Mouse (Mus musculus) hindbrain, postnatal 0 days (tissue): Measurements from ENCODE around the gene Rdm1. TPM values are rescaled to one million over a fixed set of nuclear protein-coding genes. Genes with fewer than 3 reads are reported as not detected.
"Not testable (repeated sequence)": the region's sequence is repeated elsewhere in the genome, so short reads cannot be mapped to it uniquely, and the experiment has no call there.

Source experiments
- ATAC-seq: fragments of 200-750 bp; cut with Nextera tagmentation; 2 replicates; pipeline ENCODE4 v1.8.0; 2017; ENCODE audit warnings: mild to moderate bottlenecking, moderate TSS enrichment, moderate library complexity
- DNase-seq: peaks from one replicate; pipeline ENCODE4 v3.0.0-alpha.2; 2015; ENCODE audit warnings: low spot score
- H3K27ac ChIP-seq: fragments of 300-500 bp; sonication (generic); 2 replicates; pipeline ENCODE4 v1.5.1; 2014; ENCODE audit warnings: mild to moderate bottlenecking
- H3K27me3 ChIP-seq: fragments of 300-500 bp; sonication (generic); 2 replicates; pipeline ENCODE4 v1.6.1; 2014; ENCODE audit warnings: low read length, mixed read lengths; ENCODE audit not compliant: insufficient read depth
- H3K36me3 ChIP-seq: fragments of 300-500 bp; sonication (generic); 2 replicates; pipeline ENCODE4 v1.6.1; 2014; ENCODE audit warnings: low read length, mixed read lengths; ENCODE audit not compliant: insufficient read depth
- H3K4me1 ChIP-seq: fragments of 300-500 bp; sonication (generic); 2 replicates; pipeline ENCODE4 v1.6.1; 2014; ENCODE audit warnings: antibody characterized with exemption, low read length, mixed read lengths; ENCODE audit not compliant: insufficient read depth
- H3K4me2 ChIP-seq: fragments of 300-500 bp; sonication (generic); 2 replicates; pipeline ENCODE4 v1.6.1; 2014; ENCODE audit warnings: low read depth, mild to moderate bottlenecking, low read length, moderate library complexity, mixed read lengths
- H3K4me3 ChIP-seq: fragments of 300-500 bp; sonication (generic); 2 replicates; pipeline ENCODE4 v1.5.1; 2014; ENCODE audit warnings: low read length
- H3K9ac ChIP-seq: fragments of 300-500 bp; sonication (generic); replicated peaks from 2 replicates; pipeline ENCODE4 v1.6.1; 2014; ENCODE audit warnings: mild to moderate bottlenecking, low read length, moderate library complexity, mixed read lengths
- H3K9me3 ChIP-seq: fragments of 300-500 bp; sonication (generic); 2 replicates; pipeline ENCODE4 v1.6.1; 2016; ENCODE audit warnings: low read length, mixed read lengths
- CTCF ChIP-seq: IDR thresholded peaks from 2 replicates; pipeline ENCODE4 v1.5.1; 2016; ENCODE audit warnings: antibody characterized with exemption, control low read depth, low read depth
- WGBS: fragments of 180-500 bp; shearing (Covaris S2); extraction: QIAGEN DNeasy Blood & Tissue Kit; methylation state at CpG from one replicate; pipeline ENCODE4 v1.1.7; 2014; 5-methylcytosine and 5-hydroxymethylcytosine counted together
- polyA plus RNA-seq: library from polyadenylated mRNA; unstranded; fragments of >200 nt; fragmentation: Nextera tagmentation; extraction: Ambion mirVana; gene quantifications from 2 replicates; pipeline ENCODE4 v1.2.1, GENCODE M21; 2015
- total RNA-seq: library from RNA; depleted of rRNA; stranded (reverse); fragments of >200 nt; gene quantifications from 2 replicates; pipeline ENCODE4 v1.2.3, GENCODE M21; 2014

Rdm1 gene
- total and polyA plus RNA-seq, 2 experiments from 2014 or later: 13.8 to 15.2 TPM

GRCm38 (mm10) chr11:101645411-101646282, 18.7 kb downstream of the Rdm1 start:
- ATAC-seq: peak; percentile 82
- Histone ChIP-seq H3K27ac (peak overlapping the region; percentile 94), H3K4me2 (peak overlapping the region; percentile 46), H3K4me3 (peak overlapping the region; percentile 24), H3K9ac (peak overlapping the region; percentile 54; the same call in 1 of the 2 replicates)
- H3K4me1 ChIP-seq, H3K36me3 ChIP-seq, H3K27me3 ChIP-seq, H3K9me3 ChIP-seq: not testable (repeated sequence)
- WGBS: under 1% methylated on average over 43 of the region's 56 CpGs
- DNase-seq: peak; percentile 89
- peak; percentile 7; the same call in 1 of the 2 replicates for TF ChIP-seq CTCF

- not testable (repeated sequence) for H3K36me3 ChIP-seq, ATAC-seq, H3K27me3 ChIP-seq, H3K9me3 ChIP-seq, H3K4me1 ChIP-seq, DNase-seq
- WGBS: 10% methylated on average over 14 of the region's 16 CpGs
- H3K4me2 ChIP-seq: peak overlapping the region; percentile 46
- H3K4me3 ChIP-seq: peak overlapping the region; percentile 24
- peak overlapping the region; percentile 94 for H3K27ac ChIP-seq
- peak overlapping the region; percentile 54; the same call in 1 of the 2 replicates for H3K9ac ChIP-seq
Measured at GRCm38 (mm10) chr11:101646283-101646794, 19.3 kb downstream of the Rdm1 start.

GRCm38 (mm10) chr11:101647093-101647492, 20.1 kb downstream of the Rdm1 start:
- H3K27ac ChIP-seq, H3K36me3 ChIP-seq, H3K4me2 ChIP-seq, H3K4me1 ChIP-seq, H3K4me3 ChIP-seq, H3K27me3 ChIP-seq, DNase-seq, H3K9ac ChIP-seq, ATAC-seq, H3K9me3 ChIP-seq: not testable (repeated sequence)
- WGBS: 94% methylated on average over 10 of the region's 10 CpGs

- H3K4me1 ChIP-seq: peaks cover 6% of the 10 kb centered on the region; the same call in 1 of the 2 replicates
- no peaks in the 10 kb centered on the region for H3K27me3 ChIP-seq
- TF ChIP-seq CTCF: no peak
- ATAC-seq (no peak), DNase-seq (no peak)
- H3K9me3 ChIP-seq: no peaks in the 10 kb centered on the region
- H3K36me3 ChIP-seq: no peaks in the 10 kb centered on the region
- no peak overlapping the region for H3K4me3 ChIP-seq
- H3K4me2 ChIP-seq: no peak overlapping the region
- no peak overlapping the region for H3K27ac ChIP-seq
- H3K9ac ChIP-seq: no peak overlapping the region
- 91% methylated on average over 4 of the region's 4 CpGs for WGBS
Measured at GRCm38 (mm10) chr11:101656356-101656755, 29.4 kb downstream of the Rdm1 start.

- DNase-seq: no peak
Measured at GRCm38 (mm10) chr11:101657528-101657885, 30.5 kb downstream of the Rdm1 start.

GRCm38 (mm10) chr11:101657886-101658750, 31.1 kb downstream of the Rdm1 start:
- H3K4me2 ChIP-seq: peak overlapping the region; percentile 39
- H3K4me3 ChIP-seq: peak overlapping the region; percentile 25; the same call in 1 of the 2 replicates
- DNase-seq: peak; percentile 91
- H3K27ac ChIP-seq: peak overlapping the region; percentile 97
- H3K9ac ChIP-seq: peak overlapping the region; percentile 67
- not testable (repeated sequence) for H3K36me3 ChIP-seq, H3K9me3 ChIP-seq, H3K27me3 ChIP-seq, H3K4me1 ChIP-seq
- under 1% methylated on average over 37 of the region's 40 CpGs for WGBS
- peak; percentile 94 for ATAC-seq

More at GRCm38 (mm10) chr11:101657528-101657885, 30.5 kb downstream of the Rdm1 start:
- H3K27ac ChIP-seq: peak overlapping the region; percentile 97
- H3K36me3 ChIP-seq: no peaks in the 10 kb centered on the region
- no peaks in the 10 kb centered on the region for H3K9me3 ChIP-seq
- 10% methylated on average over 3 of the region's 3 CpGs for WGBS
- H3K4me1 ChIP-seq: peaks cover 6% of the 10 kb centered on the region; the same call in 1 of the 2 replicates
- peak overlapping the region; percentile 39 for H3K4me2 ChIP-seq
- TF ChIP-seq CTCF: no peak
- peak overlapping the region; percentile 67 for H3K9ac ChIP-seq
- peak overlapping the region; percentile 25; the same call in 1 of the 2 replicates for H3K4me3 ChIP-seq
- H3K27me3 ChIP-seq: no peaks in the 10 kb centered on the region
- peak; percentile 50 for ATAC-seq
